Mouse (Mus musculus): ENCODE data around the gene Furin. TPM values are rescaled to one million over a fixed set of nuclear protein-coding genes. Genes with fewer than 3 reads are reported as not detected.

Furin gene
- total and polyA plus RNA-seq, 2 experiments = 26.5 to 152 TPM

DNA sequence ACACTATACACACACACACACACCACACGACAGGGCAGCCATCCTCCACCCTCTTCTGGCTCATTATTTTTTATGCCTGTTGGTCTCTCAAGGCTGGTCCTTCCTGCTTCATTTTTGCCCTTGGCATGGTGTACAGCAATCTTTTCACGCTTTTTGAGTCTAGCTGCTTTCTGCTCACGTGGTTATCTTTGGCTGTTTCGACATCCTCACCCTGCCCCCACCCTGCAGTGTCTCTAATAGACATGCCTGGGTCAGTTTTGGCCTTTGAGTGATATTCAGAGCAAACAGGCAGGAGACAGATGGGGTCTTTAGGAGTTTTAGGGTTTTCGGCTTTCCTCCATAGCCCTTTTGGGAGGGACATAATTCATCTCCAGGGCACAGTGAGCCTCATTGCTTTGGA lies 58.4 kb downstream of the Furin start:
- Histone ChIP-seq H3K4me3 (ENCODE audit: insufficient read depth, low read depth, low read length) (no peak overlapping the region), H3K79me2 (ENCODE audit: control insufficient read depth, insufficient read depth, low read length) (no peaks in the 10 kb centered on the region), H3K4me1 (ENCODE audit: control insufficient read depth, insufficient read depth, low read length) (peaks cover 4% of the 10 kb centered on the region; the same call in 1 of the 2 replicates), H3K27ac (replicated peaks; ENCODE audit: insufficient read depth, low read depth, low read length) (no peak overlapping the region), H3K36me3 (ENCODE audit: control insufficient read depth, insufficient read depth, low read length) (peaks cover 3% of the 10 kb centered on the region; the same call in 1 of the 2 replicates), H3K9ac (ENCODE audit: low read depth, low read length) (no peak overlapping the region), H3K27me3 (ENCODE audit: control insufficient read depth, insufficient read depth, low read length) (no peaks in the 10 kb centered on the region)
- WGBS = 40% methylated on average over 5 of the region's 5 CpGs
- peak; percentile 43 for DNase-seq (ENCODE audit: extremely low read depth, low read depth, low spot score)
- TF ChIP-seq CTCF (IDR thresholded peaks at IDR 0.05; ENCODE audit: low read depth, low read length) (no peak), POLR2A (IDR thresholded peaks at IDR 0.05; ENCODE audit: extremely low read depth, insufficient read depth, low read length) (no peak)

DNA sequence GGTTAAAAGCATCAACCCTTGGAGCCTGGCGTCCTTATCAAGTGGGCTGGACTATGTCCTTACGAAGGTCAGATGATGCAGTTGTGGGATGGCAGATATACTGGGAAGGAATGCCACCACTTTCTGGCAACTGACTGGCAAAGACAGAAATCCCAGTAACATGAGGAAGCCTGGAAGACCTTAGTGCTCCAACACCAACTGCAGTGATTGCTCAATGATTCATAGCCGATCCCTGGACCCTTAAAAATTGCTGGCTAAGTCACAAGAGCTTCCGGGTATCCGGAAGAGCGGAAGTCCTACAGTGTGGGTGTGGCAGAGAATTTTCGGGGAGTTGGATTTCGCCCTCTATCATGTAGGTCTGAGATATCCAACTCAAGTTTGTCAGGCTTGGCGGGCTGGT lies 59.1 kb downstream of the Furin start:
- H3K4me3 ChIP-seq (ENCODE audit: insufficient read depth, low read depth, low read length) = no peak overlapping the region
- H3K79me2 ChIP-seq (ENCODE audit: control insufficient read depth, insufficient read depth, low read length) = no peaks in the 10 kb centered on the region
- H3K27me3 ChIP-seq (ENCODE audit: control insufficient read depth, insufficient read depth, low read length) = no peaks in the 10 kb centered on the region
- 73% methylated on average over 9 of the region's 9 CpGs for WGBS
- H3K27ac ChIP-seq (replicated peaks; ENCODE audit: insufficient read depth, low read depth, low read length) = no peak overlapping the region
- no peak for TF ChIP-seq POLR2A (IDR thresholded peaks at IDR 0.05; ENCODE audit: extremely low read depth, insufficient read depth, low read length)
- no peak for TF ChIP-seq CTCF (IDR thresholded peaks at IDR 0.05; ENCODE audit: low read depth, low read length)
- peaks cover 2% of the 10 kb centered on the region; the same call in 1 of the 2 replicates for H3K36me3 ChIP-seq (ENCODE audit: control insufficient read depth, insufficient read depth, low read length)
- H3K4me1 ChIP-seq (ENCODE audit: control insufficient read depth, insufficient read depth, low read length) = peaks cover 4% of the 10 kb centered on the region; the same call in 1 of the 2 replicates
- no peak for DNase-seq (ENCODE audit: extremely low read depth, low read depth, low spot score)
- H3K9ac ChIP-seq (ENCODE audit: low read depth, low read length) = no peak overlapping the region

DNA sequence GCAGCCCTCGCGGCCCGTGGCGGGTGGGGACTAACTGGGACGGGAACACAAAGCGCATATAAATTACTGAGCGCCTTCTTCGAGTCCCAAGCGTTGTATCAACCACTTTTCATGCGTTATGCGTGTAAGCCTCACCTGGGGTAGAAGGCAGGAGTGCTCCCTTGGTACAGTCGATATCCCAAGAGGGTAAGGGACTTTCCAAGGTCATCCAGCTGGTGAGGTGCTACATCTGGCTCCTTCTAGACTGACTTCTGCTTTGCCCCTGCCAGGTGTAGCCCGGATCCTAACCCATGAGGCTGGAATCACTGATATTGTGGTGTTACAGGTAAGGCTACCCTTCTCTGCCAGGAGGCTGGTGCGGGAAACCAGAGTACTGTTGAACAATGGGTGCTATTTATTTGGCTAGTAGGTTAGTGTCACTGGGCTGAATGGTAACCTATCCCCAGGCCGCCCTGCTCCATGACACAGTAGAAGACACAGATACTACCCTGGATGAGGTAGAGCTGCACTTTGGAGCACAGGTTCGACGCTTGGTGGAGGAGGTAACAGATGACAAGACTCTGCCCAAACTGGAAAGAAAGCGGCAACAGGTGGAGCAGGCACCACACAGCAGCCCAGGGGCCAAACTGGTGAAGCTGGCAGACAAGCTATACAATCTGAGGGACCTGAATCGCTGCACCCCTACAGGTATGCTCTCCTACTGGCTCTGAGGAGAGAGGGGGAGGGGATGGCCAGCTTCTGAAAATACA lies 61.8 kb downstream of the Furin start:
- Histone ChIP-seq H3K4me3 (ENCODE audit: insufficient read depth, low read depth, low read length) (peak overlapping the region; percentile 73), H3K9ac (ENCODE audit: low read depth, low read length) (peak overlapping the region; percentile 83), H3K4me1 (ENCODE audit: control insufficient read depth, insufficient read depth, low read length) (peaks cover 7% of the 10 kb centered on the region), H3K27me3 (ENCODE audit: control insufficient read depth, insufficient read depth, low read length) (no peaks in the 10 kb centered on the region), H3K27ac (replicated peaks; ENCODE audit: insufficient read depth, low read depth, low read length) (0 out of 2 replicates have a peak overlapping the region, but pooled peaks have one; percentile 29), H3K79me2 (ENCODE audit: control insufficient read depth, insufficient read depth, low read length) (no peaks in the 10 kb centered on the region), H3K36me3 (ENCODE audit: control insufficient read depth, insufficient read depth, low read length) (no peaks in the 10 kb centered on the region)
- WGBS = 26% methylated on average over 19 of the region's 19 CpGs
- DNase-seq (ENCODE audit: extremely low read depth, low read depth, low spot score) = no peak
- TF ChIP-seq POLR2A (IDR thresholded peaks at IDR 0.05; ENCODE audit: extremely low read depth, insufficient read depth, low read length) (no peak), CTCF (IDR thresholded peaks at IDR 0.05; ENCODE audit: low read depth, low read length) (no peak)

DNA sequence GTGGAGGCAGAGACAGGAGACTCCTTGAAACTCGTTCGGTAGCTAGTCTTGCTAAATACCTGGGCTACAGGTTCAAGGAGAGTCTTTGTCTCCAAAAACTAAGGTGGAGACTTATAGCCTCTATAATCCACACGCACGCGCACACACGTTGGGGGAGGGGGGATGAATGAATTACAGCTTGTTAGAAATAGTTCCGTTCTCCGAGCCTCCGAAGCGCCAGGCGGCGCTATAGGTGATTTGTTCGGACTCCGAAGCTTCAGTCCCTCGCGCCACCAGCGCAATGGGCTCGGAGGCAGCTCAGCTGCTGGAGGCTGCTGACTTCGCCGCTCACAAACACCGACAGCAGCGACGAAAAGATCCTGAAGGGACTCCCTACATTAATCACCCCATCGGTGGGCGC lies 62.4 kb downstream of the Furin start, which contains the start of gene Hddc3:
Gene Hddc3, plus strand, starts transcription at position 247 of the 400 bp plus-strand sequence.
- Histone ChIP-seq H3K4me1 (ENCODE audit: control insufficient read depth, insufficient read depth, low read length) (peaks cover 7% of the 10 kb centered on the region), H3K27me3 (ENCODE audit: control insufficient read depth, insufficient read depth, low read length) (no peaks in the 10 kb centered on the region), H3K9ac (ENCODE audit: low read depth, low read length) (peak within 1 kb of the TSS; percentile 83), H3K27ac (replicated peaks; ENCODE audit: insufficient read depth, low read depth, low read length) (0 out of 2 replicates have a peak within 1 kb of the TSS, but pooled peaks have one; percentile 29), H3K4me3 (ENCODE audit: insufficient read depth, low read depth, low read length) (peak within 1 kb of the TSS; percentile 73), H3K36me3 (ENCODE audit: control insufficient read depth, insufficient read depth, low read length) (no peaks in the 10 kb centered on the region), H3K79me2 (ENCODE audit: control insufficient read depth, insufficient read depth, low read length) (no peaks in the 10 kb centered on the region)
- TF ChIP-seq POLR2A (IDR thresholded peaks at IDR 0.05; ENCODE audit: extremely low read depth, insufficient read depth, low read length) = 0 out of 2 replicates have a peak, but pooled peaks have one; percentile 27
- peak; percentile 88 for TF ChIP-seq CTCF (IDR thresholded peaks at IDR 0.05; ENCODE audit: low read depth, low read length)
- WGBS = under 1% methylated on average over 25 of the region's 25 CpGs
- peak; percentile 73 for DNase-seq (ENCODE audit: extremely low read depth, low read depth, low spot score)

DNA sequence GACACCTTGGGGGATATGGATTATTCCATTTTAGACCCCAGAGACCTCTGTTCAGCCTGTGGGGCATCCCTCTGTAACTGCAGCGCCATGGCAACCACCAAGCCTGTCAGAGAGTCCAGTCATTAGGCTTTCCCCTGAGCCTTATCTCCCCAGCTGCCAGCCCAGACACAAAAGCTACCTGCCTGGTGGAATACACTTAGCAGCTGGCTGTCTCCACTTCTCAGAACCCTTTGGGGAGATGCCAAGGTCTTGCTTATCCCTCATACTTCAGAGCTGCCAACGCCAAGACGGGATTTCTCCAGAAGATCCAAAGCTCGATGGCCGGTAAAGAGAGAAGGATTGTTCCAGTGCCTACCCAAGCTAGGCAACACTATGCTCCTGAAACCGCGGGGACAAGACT lies 63.4 kb downstream of the Furin start:
- WGBS = 82% methylated on average over 7 of the region's 7 CpGs
- no peak for DNase-seq (ENCODE audit: extremely low read depth, low read depth, low spot score)
- Histone ChIP-seq H3K9ac (ENCODE audit: low read depth, low read length) (no peak overlapping the region), H3K36me3 (ENCODE audit: control insufficient read depth, insufficient read depth, low read length) (0 out of 2 replicates have a peak, but pooled peaks cover 3% of the 10 kb centered on the region), H3K4me1 (ENCODE audit: control insufficient read depth, insufficient read depth, low read length) (peaks cover 7% of the 10 kb centered on the region), H3K79me2 (ENCODE audit: control insufficient read depth, insufficient read depth, low read length) (no peaks in the 10 kb centered on the region), H3K4me3 (ENCODE audit: insufficient read depth, low read depth, low read length) (no peak overlapping the region), H3K27me3 (ENCODE audit: control insufficient read depth, insufficient read depth, low read length) (no peaks in the 10 kb centered on the region), H3K27ac (replicated peaks; ENCODE audit: insufficient read depth, low read depth, low read length) (no peak overlapping the region)
- TF ChIP-seq CTCF (IDR thresholded peaks at IDR 0.05; ENCODE audit: low read depth, low read length) (no peak), POLR2A (IDR thresholded peaks at IDR 0.05; ENCODE audit: extremely low read depth, insufficient read depth, low read length) (no peak)

DNA sequence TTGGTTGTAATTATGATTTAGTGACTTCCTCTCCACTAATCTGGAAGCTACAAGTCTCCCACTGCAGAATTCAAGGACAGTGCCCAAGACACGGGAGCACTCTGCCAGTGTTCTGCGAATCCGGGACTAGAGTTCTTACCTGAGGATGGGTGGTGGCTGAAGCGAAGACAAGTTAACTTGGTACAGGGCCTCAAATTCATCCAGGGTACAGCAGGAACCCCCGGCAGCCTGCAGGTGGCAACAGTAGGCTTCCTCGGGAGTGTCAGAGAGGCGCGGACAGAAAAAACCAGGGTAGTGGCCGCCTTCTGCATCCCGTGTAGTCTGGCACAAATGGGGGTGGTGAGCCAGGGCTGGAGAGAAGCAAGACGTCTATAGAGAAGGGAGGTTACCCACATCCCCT lies 64.4 kb downstream of the Furin start, which contains the start of gene Unc45a:
Gene Unc45a, minus strand, starts transcription at position 213 of the 400 bp plus-strand sequence.
- Histone ChIP-seq H3K79me2 (ENCODE audit: control insufficient read depth, insufficient read depth, low read length) (no peaks in the 10 kb centered on the region), H3K4me3 (ENCODE audit: insufficient read depth, low read depth, low read length) (peak within 1 kb of the TSS; percentile 82), H3K4me1 (ENCODE audit: control insufficient read depth, insufficient read depth, low read length) (peaks cover 7% of the 10 kb centered on the region), H3K9ac (ENCODE audit: low read depth, low read length) (peak within 1 kb of the TSS; percentile 77), H3K36me3 (ENCODE audit: control insufficient read depth, insufficient read depth, low read length) (0 out of 2 replicates have a peak, but pooled peaks cover 3% of the 10 kb centered on the region), H3K27me3 (ENCODE audit: control insufficient read depth, insufficient read depth, low read length) (no peaks in the 10 kb centered on the region), H3K27ac (replicated peaks; ENCODE audit: insufficient read depth, low read depth, low read length) (peak within 1 kb of the TSS; percentile 68)
- WGBS = under 1% methylated on average over 11 of the region's 11 CpGs
- TF ChIP-seq CTCF (IDR thresholded peaks at IDR 0.05; ENCODE audit: low read depth, low read length) (peak; percentile 84), POLR2A (IDR thresholded peaks at IDR 0.05; ENCODE audit: extremely low read depth, insufficient read depth, low read length) (no peak)
- peak; percentile 73 for DNase-seq (ENCODE audit: extremely low read depth, low read depth, low spot score)

Data from liver, adult 2 months (tissue).